Mouse (Mus musculus) heart, embryonic 12.5 days (tissue): ENCODE results near the gene Porcn. TPM values are rescaled to one million over a fixed set of nuclear protein-coding genes. Genes with fewer than 3 reads are reported as not detected.

Experiments
- ATAC-seq: fragments of 200-750 bp; cut with Nextera tagmentation; 2 replicates; pipeline ENCODE4 v1.8.0; 2017; ENCODE audit warnings: moderate TSS enrichment, moderate library complexity; ENCODE audit not compliant: insufficient number of reproducible peaks, low FRiP score
- H3K27ac ChIP-seq: fragments of 300-500 bp; sonication (generic); 2 replicates; pipeline ENCODE4 v1.5.1; 2016; ENCODE audit warnings: mild to moderate bottlenecking, moderate library complexity; ENCODE audit not compliant: poor library complexity, severe bottlenecking
- H3K27me3 ChIP-seq: fragments of 300-500 bp; sonication (generic); replicated peaks from 2 replicates; pipeline ENCODE4 v1.6.1; 2016; ENCODE audit warnings: mild to moderate bottlenecking, moderate library complexity
- H3K36me3 ChIP-seq: fragments of 300-500 bp; sonication (generic); 2 replicates; pipeline ENCODE4 v1.6.1; 2016; ENCODE audit warnings: mild to moderate bottlenecking, moderate library complexity
- H3K4me1 ChIP-seq: fragments of 300-500 bp; sonication (generic); replicated peaks from 2 replicates; pipeline ENCODE4 v1.6.1; 2016; ENCODE audit warnings: mild to moderate bottlenecking
- H3K4me2 ChIP-seq: fragments of 300-500 bp; sonication (generic); 2 replicates; pipeline ENCODE4 v1.6.1; 2016; ENCODE audit warnings: mild to moderate bottlenecking, moderate library complexity
- H3K4me3 ChIP-seq: fragments of 300-500 bp; sonication (generic); 2 replicates; pipeline ENCODE4 v1.5.1; 2016; ENCODE audit warnings: mild to moderate bottlenecking
- H3K9ac ChIP-seq: fragments of 300-500 bp; sonication (generic); 2 replicates; pipeline ENCODE4 v1.6.1; 2016; ENCODE audit warnings: mild to moderate bottlenecking, moderate library complexity
- H3K9me3 ChIP-seq: fragments of 300-500 bp; sonication (generic); replicated peaks from 2 replicates; pipeline ENCODE4 v1.6.1; 2016; ENCODE audit warnings: mild to moderate bottlenecking, moderate library complexity
- WGBS: fragments of 180-500 bp; shearing (Covaris S2); methylation state at CpG from one replicate; pipeline ENCODE4 v1.1.7; 2016; 5-methylcytosine and 5-hydroxymethylcytosine counted together
- polyA plus RNA-seq: library from polyadenylated mRNA; unstranded; fragments of >200 nt; fragmentation: Nextera tagmentation; extraction: Ambion mirVana; gene quantifications from 2 replicates; pipeline ENCODE4 v1.2.1, GENCODE M21; 2016

The Porcn gene
- polyA plus RNA-seq, 1 experiment from 2014 or later: 3.0 TPM

DNA sequence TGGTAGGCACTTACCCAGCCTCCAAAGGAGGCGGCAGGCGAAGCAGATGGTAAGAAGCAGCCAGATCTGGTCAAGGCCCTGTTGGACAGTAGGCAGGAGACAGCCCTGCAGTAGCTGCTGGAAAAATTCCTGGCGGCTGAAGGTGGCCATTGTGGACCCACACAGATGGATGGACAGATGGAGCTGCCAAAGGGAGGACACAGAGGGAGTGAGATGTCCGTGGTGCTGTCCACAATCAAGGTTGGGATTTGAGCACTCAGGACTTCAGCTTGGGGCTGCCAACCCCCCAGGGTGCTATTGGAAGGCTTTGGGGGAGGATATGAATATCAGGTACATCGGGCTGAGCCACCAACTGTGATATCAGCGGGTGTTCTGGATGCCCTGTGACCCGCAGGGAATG lies 774 bp downstream of the Porcn start:
- Histone ChIP-seq H3K4me3 (peak overlapping the region; percentile 54; the same call in 1 of the 2 replicates), H3K9me3 (no peaks in the 10 kb centered on the region; the same call in 1 of the 2 replicates), H3K36me3 (no peaks in the 10 kb centered on the region), H3K4me2 (peak overlapping the region; percentile 83), H3K27ac (no peak overlapping the region), H3K4me1 (no peaks in the 10 kb centered on the region), H3K27me3 (no peaks in the 10 kb centered on the region), H3K9ac (no peak overlapping the region)
- no peak for ATAC-seq
- WGBS: 34% methylated on average over 7 of the region's 7 CpGs

DNA sequence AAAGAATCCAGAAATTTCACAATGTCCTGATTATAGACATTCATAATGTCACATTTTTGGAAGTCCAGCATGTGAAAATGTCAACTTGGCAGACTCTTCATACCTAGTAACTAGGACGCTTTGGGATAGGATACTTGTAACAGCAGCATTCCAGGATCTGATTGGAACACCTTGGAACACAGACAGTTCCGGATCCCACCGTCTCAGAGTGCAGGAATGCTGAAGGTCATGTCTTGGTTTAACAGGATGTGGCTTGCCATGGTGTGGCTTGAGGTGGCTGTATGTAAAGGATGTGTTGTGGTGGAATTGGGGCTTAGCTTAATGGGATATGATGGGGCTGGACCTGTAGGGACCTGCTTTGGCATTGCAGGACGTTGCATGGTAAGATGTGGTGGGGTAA lies 1.2 kb downstream of the Porcn start:
- no peak overlapping the region for H3K4me2 ChIP-seq
- no peak for ATAC-seq
- WGBS: 56% methylated on average over 4 of the region's 4 CpGs

DNA sequence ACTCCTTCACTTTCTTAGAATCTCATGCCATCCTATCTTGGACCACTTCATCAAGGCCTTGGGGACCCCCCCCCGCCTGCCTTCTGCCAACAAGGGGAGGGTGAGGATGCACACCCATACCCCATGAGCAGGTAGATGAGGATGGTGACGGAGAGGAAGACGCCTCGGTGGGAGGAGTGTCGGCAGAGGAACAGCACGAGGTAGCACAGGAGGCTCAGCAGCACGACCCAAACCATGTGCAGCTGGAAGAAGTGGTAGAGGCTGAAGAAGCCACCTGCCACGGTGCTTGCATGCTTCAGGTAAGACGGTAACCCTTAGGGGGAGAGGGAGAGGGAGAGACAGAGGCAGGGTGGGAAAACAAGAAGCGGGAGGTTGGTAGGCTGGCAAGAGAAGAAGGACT lies 2.2 kb downstream of the Porcn start:
- no peaks in the 10 kb centered on the region for H3K27me3 ChIP-seq
- H3K36me3 ChIP-seq: no peaks in the 10 kb centered on the region
- H3K9ac ChIP-seq: no peak overlapping the region
- no peak for ATAC-seq
- no peaks in the 10 kb centered on the region; the same call in 1 of the 2 replicates for H3K9me3 ChIP-seq
- H3K4me1 ChIP-seq: no peaks in the 10 kb centered on the region
- H3K27ac ChIP-seq: no peak overlapping the region
- no peak overlapping the region for H3K4me2 ChIP-seq
- WGBS: 80% methylated on average over 10 of the region's 10 CpGs
- no peak overlapping the region for H3K4me3 ChIP-seq

More for the DNA sequence above, 1.2 kb downstream of the Porcn start:
- no peaks in the 10 kb centered on the region; the same call in 1 of the 2 replicates for H3K9me3 ChIP-seq
- H3K9ac ChIP-seq: no peak overlapping the region
- no peaks in the 10 kb centered on the region for H3K36me3 ChIP-seq
- no peaks in the 10 kb centered on the region for H3K4me1 ChIP-seq
- H3K4me3 ChIP-seq: no peak overlapping the region
- H3K27me3 ChIP-seq: no peaks in the 10 kb centered on the region
- no peak overlapping the region for H3K27ac ChIP-seq

DNA sequence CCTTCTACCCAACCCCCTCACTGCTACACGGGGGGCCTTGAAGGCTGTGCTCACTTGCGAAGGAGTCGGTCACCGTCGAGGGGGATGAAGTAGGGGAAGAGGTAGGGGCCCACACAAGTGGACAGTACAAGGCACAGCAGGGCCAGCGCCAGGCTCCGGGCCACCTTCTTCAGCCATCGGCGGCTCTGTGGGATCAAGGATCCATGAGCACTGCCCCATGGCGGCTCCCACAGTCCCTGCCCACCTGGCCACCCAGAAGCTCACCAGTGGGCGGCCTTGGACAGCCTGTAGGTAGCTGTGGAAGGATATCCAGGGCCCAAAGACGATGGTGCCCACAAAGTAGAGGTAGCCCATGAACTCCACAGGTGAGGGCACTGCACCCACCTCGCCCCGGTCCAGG lies 3.2 kb downstream of the Porcn start:
- H3K27me3 ChIP-seq: no peaks in the 10 kb centered on the region
- no peaks in the 10 kb centered on the region; the same call in 1 of the 2 replicates for H3K9me3 ChIP-seq
- no peak overlapping the region for H3K4me3 ChIP-seq
- H3K27ac ChIP-seq: no peak overlapping the region
- 82% methylated on average over 14 of the region's 14 CpGs for WGBS
- H3K9ac ChIP-seq: no peak overlapping the region
- no peaks in the 10 kb centered on the region for H3K4me1 ChIP-seq
- no peaks in the 10 kb centered on the region for H3K36me3 ChIP-seq
- H3K4me2 ChIP-seq: no peak overlapping the region
- no peak for ATAC-seq

DNA sequence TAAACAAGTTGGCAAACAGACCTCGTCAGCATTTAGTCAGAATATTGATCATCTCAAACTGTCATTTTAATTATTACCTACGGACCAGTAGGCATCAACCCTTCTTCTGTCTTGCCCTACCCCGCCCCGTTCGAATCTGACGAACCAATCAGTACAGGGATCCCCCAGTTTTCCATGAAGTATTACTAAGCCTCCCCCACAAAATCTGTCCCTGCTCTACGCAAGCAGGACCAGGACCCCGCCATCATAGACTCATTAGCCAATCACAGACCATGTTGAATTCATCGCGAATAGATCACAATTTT lies 13.0 kb downstream of the Porcn start, which contains the start of gene Ebp:
Ebp (minus strand) TSS at position 94 of the 305 bp plus-strand sequence.
- no peak for ATAC-seq
- 0 out of 2 replicates have a peak, but pooled peaks cover 4% of the 10 kb centered on the region for H3K4me1 ChIP-seq
- WGBS: 26% methylated on average over 10 of the region's 10 CpGs

DNA sequence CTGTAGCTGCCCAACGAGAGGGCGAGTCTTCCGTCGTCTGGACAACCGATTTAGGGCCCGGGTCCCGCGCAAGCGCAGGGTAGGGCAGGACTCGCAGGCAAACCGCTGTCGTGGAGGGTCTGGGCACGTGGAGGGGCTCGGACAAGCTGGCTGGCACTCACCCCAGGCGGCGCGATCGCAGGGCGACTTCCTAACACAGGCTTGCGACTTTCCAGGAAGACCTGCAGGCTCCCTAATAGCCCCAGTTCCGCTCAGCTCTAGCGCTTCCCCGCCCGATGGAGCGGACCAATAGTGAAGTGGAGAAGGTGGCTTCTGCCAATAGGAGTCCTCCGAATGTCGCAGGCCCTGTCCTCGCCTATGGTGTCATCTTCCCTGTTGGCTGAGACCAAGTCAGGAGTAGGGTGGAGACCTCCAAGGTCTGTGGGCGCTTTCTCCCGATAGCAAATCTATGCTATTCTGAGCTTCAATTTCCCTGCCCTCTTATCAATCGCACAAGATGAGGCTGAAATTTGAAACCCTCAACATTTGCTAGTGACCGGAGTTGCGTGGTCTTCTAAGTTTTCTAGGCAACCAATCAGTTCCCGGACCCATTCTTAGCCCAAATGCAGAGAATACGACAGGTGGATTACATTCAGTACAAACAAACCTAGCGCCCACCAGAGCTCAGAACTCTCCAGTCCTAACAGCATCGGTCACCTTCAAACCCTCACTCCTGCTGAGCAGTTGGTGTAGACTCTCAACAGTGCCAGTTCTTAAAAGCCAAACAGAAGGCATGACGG lies 13.5 kb downstream of the Porcn start:
- WGBS: 8% methylated on average over 38 of the region's 38 CpGs
- H3K4me2 ChIP-seq: peak overlapping the region; percentile 75
- H3K4me1 ChIP-seq: 0 out of 2 replicates have a peak, but pooled peaks cover 4% of the 10 kb centered on the region
- no peaks in the 10 kb centered on the region; the same call in 1 of the 2 replicates for H3K9me3 ChIP-seq
- peak; percentile 97 for ATAC-seq
- no peak overlapping the region for H3K27ac ChIP-seq
- H3K27me3 ChIP-seq: no peaks in the 10 kb centered on the region
- peak overlapping the region; percentile 77 for H3K9ac ChIP-seq
- no peaks in the 10 kb centered on the region for H3K36me3 ChIP-seq
- H3K4me3 ChIP-seq: peak overlapping the region; percentile 75

More for the DNA sequence above, 13.0 kb downstream of the Porcn start, which contains the start of gene Ebp:
- Histone ChIP-seq H3K9ac (peak within 1 kb of the TSS; percentile 77), H3K36me3 (no peaks in the 10 kb centered on the region), H3K4me3 (peak within 1 kb of the TSS; percentile 75), H3K27ac (no peak within 1 kb of the TSS), H3K27me3 (no peaks in the 10 kb centered on the region), H3K4me2 (peak within 1 kb of the TSS; percentile 75), H3K9me3 (no peaks in the 10 kb centered on the region; the same call in 1 of the 2 replicates)

DNA sequence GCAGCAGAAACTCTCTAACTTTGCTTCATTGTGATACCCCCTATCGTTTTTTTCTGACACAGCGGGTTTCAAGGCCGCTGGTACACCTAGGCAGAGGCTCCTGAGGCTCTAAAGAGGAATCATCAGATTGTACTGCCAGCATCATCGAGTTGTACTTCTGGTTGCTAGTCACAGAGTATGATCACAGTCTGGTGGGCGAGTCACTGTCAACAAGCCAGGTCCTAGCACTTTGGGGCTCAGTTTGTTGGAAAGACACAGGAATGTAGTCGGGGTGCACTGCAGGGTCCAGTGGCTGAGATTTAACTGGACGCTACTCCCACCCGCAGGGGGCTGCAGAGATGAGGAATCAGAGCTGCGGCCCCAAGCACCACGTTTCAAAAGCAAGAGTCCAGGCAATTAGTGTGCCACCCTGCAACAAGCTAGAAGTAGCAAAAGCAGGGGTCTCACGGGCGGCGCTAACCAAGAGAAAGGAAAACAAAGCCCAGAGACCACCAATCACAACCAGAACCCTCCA lies 14.1 kb downstream of the Porcn start:
- peak overlapping the region; percentile 75 for H3K4me3 ChIP-seq
- peak; percentile 53; the same call in 1 of the 2 replicates for ATAC-seq
- WGBS: 12% methylated on average over 13 of the region's 13 CpGs

DNA sequence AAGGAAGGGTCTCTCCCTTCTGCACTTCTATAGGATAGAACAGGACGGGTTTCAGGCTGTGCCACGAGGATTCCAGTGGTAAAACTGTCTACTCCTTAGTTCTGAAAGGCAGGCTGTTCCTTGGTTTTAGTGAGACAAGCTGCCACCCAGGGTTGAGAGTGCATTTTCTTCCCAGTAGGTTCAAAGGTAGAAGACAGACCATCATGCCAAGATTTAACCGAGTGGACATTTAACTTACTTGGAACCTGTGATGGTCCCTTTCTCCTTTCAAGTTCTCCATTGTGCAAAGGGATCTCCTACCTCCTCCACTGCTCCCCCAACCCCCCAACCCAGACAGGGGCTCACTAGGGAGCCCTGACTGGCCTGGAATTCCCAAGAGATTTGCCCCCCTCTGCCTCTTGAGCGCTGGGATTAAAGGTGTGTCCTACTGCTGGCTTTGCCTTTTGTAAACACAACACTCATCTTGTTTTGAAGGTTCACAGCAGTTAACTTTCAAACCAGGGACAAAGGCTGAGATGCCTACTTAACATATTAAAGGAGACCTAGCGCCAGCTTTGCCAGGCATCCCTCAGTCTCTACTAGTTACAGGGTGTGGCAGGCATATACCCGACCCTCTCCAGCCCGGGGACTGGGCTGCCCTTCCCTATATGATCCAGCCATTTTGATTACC lies 23.3 kb downstream of the Porcn start:
- Histone ChIP-seq H3K4me1 (no peaks in the 10 kb centered on the region), H3K4me3 (no peak overlapping the region), H3K9ac (no peak overlapping the region), H3K27me3 (no peaks in the 10 kb centered on the region), H3K27ac (no peak overlapping the region), H3K4me2 (no peak overlapping the region), H3K9me3 (no peaks in the 10 kb centered on the region), H3K36me3 (peaks cover 8% of the 10 kb centered on the region; the same call in 1 of the 2 replicates)
- ATAC-seq: no peak
- 13% methylated on average over 7 of the region's 7 CpGs for WGBS

More for the DNA sequence above, 14.1 kb downstream of the Porcn start:
- H3K4me1 ChIP-seq: 0 out of 2 replicates have a peak, but pooled peaks cover 4% of the 10 kb centered on the region
- H3K27ac ChIP-seq: no peak overlapping the region
- no peaks in the 10 kb centered on the region for H3K36me3 ChIP-seq
- H3K9ac ChIP-seq: peak overlapping the region; percentile 77
- H3K9me3 ChIP-seq: no peaks in the 10 kb centered on the region; the same call in 1 of the 2 replicates
- no peaks in the 10 kb centered on the region for H3K27me3 ChIP-seq
- H3K4me2 ChIP-seq: peak overlapping the region; percentile 75

DNA sequence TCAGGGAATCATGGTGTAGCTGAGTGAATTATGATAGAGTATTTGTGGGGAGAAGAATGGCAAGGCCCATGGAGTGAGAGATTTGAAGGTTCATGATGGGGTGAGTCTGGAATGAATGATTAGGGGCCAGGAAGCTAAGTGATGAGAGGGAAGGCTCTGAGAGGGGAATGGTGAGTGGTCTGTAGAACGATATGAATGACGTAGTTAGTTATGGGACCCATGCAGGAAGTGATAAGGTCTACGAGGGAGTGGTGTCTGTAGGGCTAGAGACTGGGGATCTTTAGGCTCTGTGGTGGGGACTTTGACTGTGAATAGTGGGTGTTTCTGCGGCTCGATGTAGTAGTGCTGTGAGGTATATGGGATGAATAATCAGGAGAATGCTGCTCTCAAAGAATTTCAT lies 26.7 kb downstream of the Porcn start:
- 69% methylated on average over 5 of the region's 5 CpGs for WGBS
- ATAC-seq: no peak

DNA sequence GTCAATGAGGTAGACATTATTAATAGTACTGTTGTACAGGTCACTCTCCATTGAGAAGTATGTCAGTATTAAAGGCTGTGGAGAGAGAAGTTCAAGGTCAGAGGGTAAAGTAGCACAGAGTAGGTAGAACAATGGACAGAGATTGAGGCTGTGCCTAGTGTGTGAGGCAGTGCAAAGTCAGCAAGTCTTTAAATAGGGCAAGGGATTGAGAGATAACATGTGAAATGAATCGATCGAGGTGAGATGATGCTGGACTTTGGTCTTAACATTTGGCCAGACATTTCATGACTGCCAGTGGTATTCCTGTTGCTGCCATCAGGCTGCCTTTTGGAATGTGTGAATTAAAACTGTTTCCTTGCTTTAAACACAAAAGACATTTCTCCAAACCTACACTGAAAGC lies 27.5 kb downstream of the Porcn start:
- Histone ChIP-seq H3K36me3 (no peaks in the 10 kb centered on the region), H3K4me2 (no peak overlapping the region), H3K9ac (no peak overlapping the region), H3K27me3 (no peaks in the 10 kb centered on the region), H3K4me1 (peaks cover 3% of the 10 kb centered on the region; the same call in 1 of the 2 replicates), H3K4me3 (no peak overlapping the region), H3K27ac (no peak overlapping the region), H3K9me3 (no peaks in the 10 kb centered on the region)
- 87% methylated on average over 2 of the region's 2 CpGs for WGBS
- ATAC-seq: no peak

More for the DNA sequence above, 26.7 kb downstream of the Porcn start:
- Histone ChIP-seq H3K27me3 (no peaks in the 10 kb centered on the region), H3K4me2 (no peak overlapping the region), H3K9ac (no peak overlapping the region), H3K9me3 (no peaks in the 10 kb centered on the region), H3K27ac (no peak overlapping the region), H3K4me1 (peaks cover 3% of the 10 kb centered on the region; the same call in 1 of the 2 replicates), H3K36me3 (no peaks in the 10 kb centered on the region), H3K4me3 (no peak overlapping the region)
